Mouse (Mus musculus) cortical plate, adult 2 months (tissue): ENCODE results near the gene Mxi1.

Experiments used
- CTCF ChIP-seq: fragments of 200-500 bp; IDR thresholded peaks from 2 replicates; pipeline ENCODE4 v1.5.1; 2011; ENCODE audit warnings: mild to moderate bottlenecking, control low read depth, low read length; ENCODE audit not compliant: insufficient read depth; ENCODE audit errors: extremely low read depth
- POLR2A ChIP-seq: fragments of 200-500 bp; IDR thresholded peaks from 2 replicates; pipeline ENCODE4 v1.6.1; 2011; ENCODE audit warnings: mild to moderate bottlenecking, low read length, control low read depth; ENCODE audit not compliant: insufficient read depth; ENCODE audit errors: extremely low read depth

- TF ChIP-seq POLR2A = no peak
- 0 out of 2 replicates have a peak, but pooled peaks have one; percentile 7 for TF ChIP-seq CTCF
Observed at GRCm38 (mm10) chr19:53402741-53403432, 92.6 kb downstream of the Mxi1 start.
